Mouse (Mus musculus) central nervous system, embryonic 14 days (tissue): ENCODE results near the gene Klhl42. TPM values are rescaled to one million over a fixed set of nuclear protein-coding genes. Genes with fewer than 3 reads are reported as not detected.

Experiments used
- polyA plus RNA-seq: library from polyadenylated mRNA; depleted of rRNA; stranded (reverse); fragments of >200 nt; gene quantifications from 2 replicates; pipeline ENCODE4 v1.2.3, GENCODE M21; 2012; rRNA removed

Klhl42 gene
- 7.5 and 9.1 TPM in 2 replicates for polyA plus RNA-seq

DNA sequence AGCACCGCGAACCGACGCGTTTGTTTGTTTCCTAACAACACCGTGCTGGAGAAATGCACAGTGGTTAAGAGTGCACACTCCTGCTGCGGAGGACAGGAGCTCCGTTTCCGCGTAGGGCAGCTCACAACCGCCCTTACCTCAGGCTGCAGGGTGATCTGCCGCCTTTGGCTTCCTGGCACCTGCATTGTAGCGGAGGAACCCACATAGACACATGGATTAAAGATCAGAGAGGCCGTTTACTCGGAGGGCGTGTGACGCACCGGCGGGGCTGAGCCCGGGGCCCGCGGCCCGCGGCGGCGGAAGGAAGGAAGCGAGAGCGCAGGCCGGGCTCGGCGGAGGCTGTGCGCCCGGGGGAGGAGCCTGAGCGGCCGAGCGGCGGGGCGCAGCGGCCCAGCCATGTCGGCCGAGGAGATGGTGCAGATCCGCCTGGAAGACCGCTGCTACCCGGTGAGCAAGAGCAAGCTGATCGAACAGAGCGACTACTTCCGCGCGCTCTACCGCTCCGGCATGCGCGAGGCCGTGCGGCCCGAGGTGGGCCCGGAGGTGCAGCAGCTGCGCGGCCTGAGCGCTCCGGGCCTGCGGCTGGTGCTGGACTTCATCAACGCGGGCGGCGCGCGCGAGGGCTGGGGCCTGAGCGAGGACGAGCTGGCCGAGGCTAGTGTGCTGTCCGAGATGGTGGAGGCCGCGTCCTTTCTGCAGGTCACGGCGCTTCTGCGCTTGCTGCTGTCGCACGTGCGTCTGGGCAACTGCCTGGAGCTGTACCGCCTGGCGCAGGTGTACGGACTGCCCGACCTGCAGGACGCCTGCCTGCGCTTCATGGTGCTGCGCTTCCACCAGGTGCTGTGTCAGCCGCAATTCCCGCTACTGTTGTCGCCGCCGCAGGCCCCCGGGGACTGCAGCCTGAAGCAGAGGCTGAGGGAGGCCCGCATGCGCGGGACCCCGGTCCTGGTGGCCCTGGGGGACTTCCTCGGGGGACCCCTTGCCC, at the start of gene Klhl42:
Gene Klhl42 (plus strand): TSS at position 244 of the 985 bp plus-strand sequence.

DNA sequence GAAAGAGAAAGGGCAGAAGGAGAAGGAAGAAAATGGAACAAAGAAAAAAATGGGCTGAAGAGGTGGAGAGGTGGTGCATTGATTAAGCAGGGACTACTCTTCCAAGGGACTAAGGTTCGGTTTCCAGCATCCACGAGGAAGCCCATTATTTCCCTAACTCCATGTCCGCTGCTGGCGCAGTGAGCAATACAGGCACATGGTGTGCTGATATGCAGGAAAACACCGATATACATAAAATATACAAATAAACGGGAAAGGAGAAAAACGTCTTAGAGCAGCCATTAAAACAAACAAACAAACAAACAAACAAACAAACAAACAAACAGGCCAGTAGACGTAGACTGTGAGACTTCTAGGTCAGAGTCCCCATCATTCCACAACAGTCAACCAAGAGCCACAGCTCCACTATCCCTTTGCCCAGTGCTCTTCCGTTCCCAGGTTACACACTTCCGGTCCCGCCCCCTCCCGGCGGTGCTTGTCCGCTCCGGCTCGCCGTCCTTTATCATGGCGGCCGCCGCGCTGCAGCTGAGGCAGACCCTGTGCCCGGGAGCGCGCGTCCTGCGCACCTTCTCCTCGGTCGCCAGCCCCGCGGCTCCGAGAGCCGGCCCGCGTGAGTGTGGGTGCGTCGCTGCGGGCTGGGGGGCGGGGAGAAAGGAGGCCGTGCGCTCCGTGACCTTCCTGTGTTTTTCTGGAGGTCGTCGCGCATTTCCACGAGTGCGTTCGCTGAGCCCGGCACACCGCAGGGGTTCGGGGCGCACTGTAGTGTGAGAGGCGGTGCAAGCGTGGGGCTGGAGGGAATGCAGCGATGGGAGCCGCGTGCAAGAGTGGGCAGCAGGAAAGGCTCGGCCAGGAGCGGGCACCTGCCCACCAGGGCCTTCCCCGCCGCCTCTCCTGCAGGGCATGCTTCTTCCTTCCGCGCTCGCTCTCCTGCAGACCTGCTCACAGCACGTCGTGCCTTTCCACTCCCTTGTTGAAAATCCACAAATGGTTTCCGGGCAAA, 48.6 kb upstream of the Klhl42 start, which contains the start of gene Mrps35:
Gene Mrps35 (plus strand): TSS at position 474 of the 1,000 bp plus-strand sequence.

DNA sequence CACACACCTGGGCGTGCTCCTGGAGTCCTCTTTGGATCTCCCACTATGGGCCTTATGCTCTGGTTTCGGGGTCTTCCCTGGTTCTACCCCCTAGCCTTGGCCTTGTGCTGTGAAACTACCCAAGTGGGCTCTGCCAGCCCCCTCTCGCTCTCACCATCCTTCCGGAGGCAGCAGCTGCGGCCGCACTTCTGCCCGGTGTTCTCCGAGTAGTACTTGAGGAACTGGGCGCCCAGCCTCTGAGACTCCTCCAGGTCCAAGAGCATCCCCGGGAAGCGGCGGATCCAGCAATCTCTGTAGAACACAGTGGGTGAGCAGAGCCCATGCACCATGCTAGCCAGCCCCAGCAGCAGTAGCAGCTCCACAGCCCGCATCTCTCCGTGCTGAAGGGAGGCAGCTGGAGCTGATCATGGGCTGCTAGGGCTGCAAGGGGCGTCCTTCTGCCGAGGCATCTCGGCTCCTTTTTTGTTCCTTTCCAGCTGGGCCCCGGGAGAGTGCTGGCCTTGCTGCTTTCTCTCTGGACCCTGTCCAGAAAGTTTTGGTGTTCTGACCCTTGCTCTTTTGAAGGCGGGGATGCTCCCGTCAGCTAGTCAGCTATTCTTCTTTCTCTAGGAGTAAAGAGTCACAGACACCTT, 4.5 kb upstream of the Klhl42 start, which contains the start of gene Mansc4:
Gene Mansc4 (minus strand): TSS at position 439 of the 632 bp plus-strand sequence.

Other genes with a start within 250 kb of the Klhl42 start
- gene Smco2, start 241.3 kb upstream of the Klhl42 start, polyA plus RNA-seq = not detected in 2 replicates
- gene Ppfibp1, start 202.9 kb upstream of the Klhl42 start, polyA plus RNA-seq = 13.2 and 20.6 TPM in 2 replicates
- gene 1700034J05Rik, start 137.0 kb upstream of the Klhl42 start, polyA plus RNA-seq = not detected in 2 replicates
- 0.53 and 0.83 TPM in 2 replicates for gene Rep15, start 58.8 kb upstream of the Klhl42 start, polyA plus RNA-seq
- 44.9 and 45.5 TPM in 2 replicates for gene Mrps35, start 48.6 kb upstream of the Klhl42 start, polyA plus RNA-seq
- gene Mansc4, start 4.3 kb upstream of the Klhl42 start, polyA plus RNA-seq = 0.25 and 0.89 TPM in 2 replicates
- gene Pthlh, start 172.8 kb downstream of the Klhl42 start, polyA plus RNA-seq = 2.0 and 5.0 TPM in 2 replicates